Mouse (Mus musculus): ENCODE data around the gene Cemip2. TPM values are rescaled to one million over a fixed set of nuclear protein-coding genes. Genes with fewer than 3 reads are reported as not detected.

Cemip2 gene
- polyA plus RNA-seq, 1 experiment from 2014 or later: 31.8 TPM

GRCm38 (mm10) chr19:21745586-21745985, 32.6 kb upstream of the Cemip2 start:
- no peaks in the 10 kb centered on the region for H3K36me3 ChIP-seq (ENCODE audit: control insufficient read depth, insufficient read depth, low read length)
- H3K4me3 ChIP-seq (ENCODE audit: low read length): no peak overlapping the region
- H3K27ac ChIP-seq (ENCODE audit: low read length): no peak overlapping the region
- no peak overlapping the region for H3K4me2 ChIP-seq (ENCODE audit: low read depth, low read length)
- ATAC-seq (ENCODE audit: low read depth): no peak
- no peaks in the 10 kb centered on the region for H3K9me3 ChIP-seq (ENCODE audit: control insufficient read depth, low read length)
- H3K9ac ChIP-seq (ENCODE audit: low read length): no peak overlapping the region
- 87% methylated on average over 2 of the region's 2 CpGs for WGBS
- H3K4me1 ChIP-seq (replicated peaks; ENCODE audit: control insufficient read depth, insufficient read depth, low read length): no peaks in the 10 kb centered on the region
- H3K27me3 ChIP-seq (ENCODE audit: control insufficient read depth, insufficient read depth, low read depth, low read length): no peaks in the 10 kb centered on the region

- no peak for ATAC-seq (ENCODE audit: low read depth)
- Histone ChIP-seq H3K9me3 (ENCODE audit: control insufficient read depth, low read length) (no peaks in the 10 kb centered on the region), H3K4me3 (ENCODE audit: low read length) (no peak overlapping the region), H3K9ac (ENCODE audit: low read length) (no peak overlapping the region), H3K27me3 (ENCODE audit: control insufficient read depth, insufficient read depth, low read depth, low read length) (no peaks in the 10 kb centered on the region), H3K4me1 (replicated peaks; ENCODE audit: control insufficient read depth, insufficient read depth, low read length) (no peaks in the 10 kb centered on the region), H3K27ac (ENCODE audit: low read length) (no peak overlapping the region), H3K36me3 (ENCODE audit: control insufficient read depth, insufficient read depth, low read length) (no peaks in the 10 kb centered on the region), H3K4me2 (ENCODE audit: low read depth, low read length) (no peak overlapping the region)
- WGBS: 15% methylated on average over 4 of the region's 4 CpGs
Measured at GRCm38 (mm10) chr19:21747356-21747755, 30.8 kb upstream of the Cemip2 start.

- Histone ChIP-seq H3K9ac (ENCODE audit: low read length) (no peak overlapping the region), H3K9me3 (ENCODE audit: control insufficient read depth, low read length) (no peaks in the 10 kb centered on the region), H3K27me3 (ENCODE audit: control insufficient read depth, insufficient read depth, low read depth, low read length) (no peaks in the 10 kb centered on the region), H3K4me2 (ENCODE audit: low read depth, low read length) (no peak overlapping the region), H3K4me1 (replicated peaks; ENCODE audit: control insufficient read depth, insufficient read depth, low read length) (no peaks in the 10 kb centered on the region), H3K4me3 (ENCODE audit: low read length) (no peak overlapping the region), H3K27ac (ENCODE audit: low read length) (no peak overlapping the region), H3K36me3 (ENCODE audit: control insufficient read depth, insufficient read depth, low read length) (no peaks in the 10 kb centered on the region)
- 24% methylated on average over 2 of the region's 2 CpGs for WGBS
- no peak for ATAC-seq (ENCODE audit: low read depth)
Measured at GRCm38 (mm10) chr19:21750154-21750553, 28.0 kb upstream of the Cemip2 start.

GRCm38 (mm10) chr19:21761676-21762075, 16.5 kb upstream of the Cemip2 start:
- H3K4me3 ChIP-seq (ENCODE audit: low read length): no peak overlapping the region
- H3K27me3 ChIP-seq (ENCODE audit: control insufficient read depth, insufficient read depth, low read depth, low read length): no peaks in the 10 kb centered on the region
- no peak overlapping the region for H3K9ac ChIP-seq (ENCODE audit: low read length)
- no peaks in the 10 kb centered on the region for H3K9me3 ChIP-seq (ENCODE audit: control insufficient read depth, low read length)
- no peaks in the 10 kb centered on the region for H3K4me1 ChIP-seq (replicated peaks; ENCODE audit: control insufficient read depth, insufficient read depth, low read length)
- no peaks in the 10 kb centered on the region for H3K36me3 ChIP-seq (ENCODE audit: control insufficient read depth, insufficient read depth, low read length)
- no peak overlapping the region for H3K4me2 ChIP-seq (ENCODE audit: low read depth, low read length)
- ATAC-seq (ENCODE audit: low read depth): no peak
- H3K27ac ChIP-seq (ENCODE audit: low read length): no peak overlapping the region

- Histone ChIP-seq H3K4me2 (ENCODE audit: low read depth, low read length) (no peak overlapping the region), H3K9ac (ENCODE audit: low read length) (no peak overlapping the region), H3K27ac (ENCODE audit: low read length) (no peak overlapping the region), H3K4me1 (replicated peaks; ENCODE audit: control insufficient read depth, insufficient read depth, low read length) (no peaks in the 10 kb centered on the region), H3K36me3 (ENCODE audit: control insufficient read depth, insufficient read depth, low read length) (no peaks in the 10 kb centered on the region), H3K9me3 (ENCODE audit: control insufficient read depth, low read length) (no peaks in the 10 kb centered on the region), H3K27me3 (ENCODE audit: control insufficient read depth, insufficient read depth, low read depth, low read length) (no peaks in the 10 kb centered on the region), H3K4me3 (ENCODE audit: low read length) (no peak overlapping the region)
- 70% methylated on average over 2 of the region's 2 CpGs for WGBS
- no peak for ATAC-seq (ENCODE audit: low read depth)
Measured at GRCm38 (mm10) chr19:21764013-21764412, 14.1 kb upstream of the Cemip2 start.

GRCm38 (mm10) chr19:21764738-21765137, 13.4 kb upstream of the Cemip2 start:
- H3K27ac ChIP-seq (ENCODE audit: low read length): no peak overlapping the region
- no peaks in the 10 kb centered on the region for H3K4me1 ChIP-seq (replicated peaks; ENCODE audit: control insufficient read depth, insufficient read depth, low read length)
- H3K4me2 ChIP-seq (ENCODE audit: low read depth, low read length): no peak overlapping the region
- H3K36me3 ChIP-seq (ENCODE audit: control insufficient read depth, insufficient read depth, low read length): no peaks in the 10 kb centered on the region
- H3K9ac ChIP-seq (ENCODE audit: low read length): no peak overlapping the region
- ATAC-seq (ENCODE audit: low read depth): no peak
- WGBS: 52% methylated on average over 3 of the region's 3 CpGs
- no peak overlapping the region for H3K4me3 ChIP-seq (ENCODE audit: low read length)
- no peaks in the 10 kb centered on the region for H3K9me3 ChIP-seq (ENCODE audit: control insufficient read depth, low read length)
- H3K27me3 ChIP-seq (ENCODE audit: control insufficient read depth, insufficient read depth, low read depth, low read length): no peaks in the 10 kb centered on the region

GRCm38 (mm10) chr19:21767500-21768045, 10.6 kb upstream of the Cemip2 start:
- Histone ChIP-seq H3K4me2 (ENCODE audit: low read depth, low read length) (no peak overlapping the region), H3K9me3 (ENCODE audit: control insufficient read depth, low read length) (no peaks in the 10 kb centered on the region), H3K36me3 (ENCODE audit: control insufficient read depth, insufficient read depth, low read length) (no peaks in the 10 kb centered on the region), H3K9ac (ENCODE audit: low read length) (no peak overlapping the region), H3K27me3 (ENCODE audit: control insufficient read depth, insufficient read depth, low read depth, low read length) (no peaks in the 10 kb centered on the region), H3K27ac (ENCODE audit: low read length) (no peak overlapping the region), H3K4me3 (ENCODE audit: low read length) (no peak overlapping the region), H3K4me1 (replicated peaks; ENCODE audit: control insufficient read depth, insufficient read depth, low read length) (no peaks in the 10 kb centered on the region)
- 58% methylated on average over 9 of the region's 9 CpGs for WGBS
- no peak for ATAC-seq (ENCODE audit: low read depth)

GRCm38 (mm10) chr19:21769796-21770195, 8.3 kb upstream of the Cemip2 start:
- ATAC-seq (ENCODE audit: low read depth): no peak

GRCm38 (mm10) chr19:21771586-21771985, 6.6 kb upstream of the Cemip2 start:
- WGBS: 96% methylated on average over 1 of the region's 1 CpGs
- no peaks in the 10 kb centered on the region for H3K27me3 ChIP-seq (ENCODE audit: control insufficient read depth, insufficient read depth, low read depth, low read length)
- H3K36me3 ChIP-seq (ENCODE audit: control insufficient read depth, insufficient read depth, low read length): no peaks in the 10 kb centered on the region
- no peaks in the 10 kb centered on the region for H3K4me1 ChIP-seq (replicated peaks; ENCODE audit: control insufficient read depth, insufficient read depth, low read length)
- H3K4me3 ChIP-seq (ENCODE audit: low read length): no peak overlapping the region
- H3K4me2 ChIP-seq (ENCODE audit: low read depth, low read length): no peak overlapping the region
- no peaks in the 10 kb centered on the region for H3K9me3 ChIP-seq (ENCODE audit: control insufficient read depth, low read length)
- H3K27ac ChIP-seq (ENCODE audit: low read length): no peak overlapping the region
- ATAC-seq (ENCODE audit: low read depth): no peak
- H3K9ac ChIP-seq (ENCODE audit: low read length): no peak overlapping the region

More at GRCm38 (mm10) chr19:21769796-21770195, 8.3 kb upstream of the Cemip2 start:
- Histone ChIP-seq H3K4me3 (ENCODE audit: low read length) (no peak overlapping the region), H3K27ac (ENCODE audit: low read length) (no peak overlapping the region), H3K4me2 (ENCODE audit: low read depth, low read length) (no peak overlapping the region), H3K36me3 (ENCODE audit: control insufficient read depth, insufficient read depth, low read length) (no peaks in the 10 kb centered on the region), H3K4me1 (replicated peaks; ENCODE audit: control insufficient read depth, insufficient read depth, low read length) (no peaks in the 10 kb centered on the region), H3K27me3 (ENCODE audit: control insufficient read depth, insufficient read depth, low read depth, low read length) (no peaks in the 10 kb centered on the region), H3K9me3 (ENCODE audit: control insufficient read depth, low read length) (no peaks in the 10 kb centered on the region), H3K9ac (ENCODE audit: low read length) (no peak overlapping the region)
- 44% methylated on average over 3 of the region's 3 CpGs for WGBS

GRCm38 (mm10) chr19:21773621-21774020, 4.5 kb upstream of the Cemip2 start:
- ATAC-seq (ENCODE audit: low read depth): no peak
- no peak overlapping the region for H3K27ac ChIP-seq (ENCODE audit: low read length)
- 60% methylated on average over 6 of the region's 6 CpGs for WGBS
- peaks cover 7% of the 10 kb centered on the region for H3K4me1 ChIP-seq (replicated peaks; ENCODE audit: control insufficient read depth, insufficient read depth, low read length)
- H3K36me3 ChIP-seq (ENCODE audit: control insufficient read depth, insufficient read depth, low read length): no peaks in the 10 kb centered on the region
- H3K4me3 ChIP-seq (ENCODE audit: low read length): no peak overlapping the region
- no peak overlapping the region for H3K4me2 ChIP-seq (ENCODE audit: low read depth, low read length)
- no peaks in the 10 kb centered on the region for H3K9me3 ChIP-seq (ENCODE audit: control insufficient read depth, low read length)
- no peak overlapping the region for H3K9ac ChIP-seq (ENCODE audit: low read length)
- H3K27me3 ChIP-seq (ENCODE audit: control insufficient read depth, insufficient read depth, low read depth, low read length): no peaks in the 10 kb centered on the region

Measured in lung, embryonic 16.5 days (tissue).